Mouse (Mus musculus) kidney, embryonic 14.5 days (tissue): ENCODE results near the gene Slc9b2. TPM values are rescaled to one million over a fixed set of nuclear protein-coding genes. Genes with fewer than 3 reads are reported as not detected.

ENCODE experiments used
- ATAC-seq: fragments of 200-750 bp; cut with Nextera tagmentation; 2 replicates; pipeline ENCODE4 v1.8.0; 2017; ENCODE audit warnings: moderate number of reproducible peaks, mild to moderate bottlenecking, moderate TSS enrichment, moderate library complexity; ENCODE audit not compliant: low FRiP score, low TSS enrichment
- H3K27ac ChIP-seq: fragments of 300-500 bp; sonication (generic); 2 replicates; pipeline ENCODE4 v1.5.1; 2014; ENCODE audit warnings: low read depth, mild to moderate bottlenecking, low read length, moderate library complexity, mixed read lengths
- H3K27me3 ChIP-seq: fragments of 300-500 bp; sonication (generic); 2 replicates; pipeline ENCODE4 v1.6.1; 2014; ENCODE audit warnings: mild to moderate bottlenecking, low read length; ENCODE audit not compliant: control insufficient read depth, insufficient read depth
- H3K36me3 ChIP-seq: fragments of 300-500 bp; sonication (generic); 2 replicates; pipeline ENCODE4 v1.6.1; 2014; ENCODE audit warnings: low read length, mixed read lengths; ENCODE audit not compliant: control insufficient read depth, insufficient read depth
- H3K4me1 ChIP-seq: fragments of 300-500 bp; sonication (generic); 2 replicates; pipeline ENCODE4 v1.6.1; 2014; ENCODE audit warnings: low read length, mixed read lengths; ENCODE audit not compliant: control insufficient read depth, insufficient read depth
- H3K4me2 ChIP-seq: fragments of 300-500 bp; sonication (generic); replicated peaks from 2 replicates; pipeline ENCODE4 v1.6.1; 2014; ENCODE audit warnings: low read depth, mild to moderate bottlenecking, low read length
- H3K4me3 ChIP-seq: fragments of 300-500 bp; sonication (generic); 2 replicates; pipeline ENCODE4 v1.5.1; 2014; ENCODE audit warnings: mild to moderate bottlenecking, low read length
- H3K9ac ChIP-seq: fragments of 300-500 bp; sonication (generic); 2 replicates; pipeline ENCODE4 v1.6.1; 2014; ENCODE audit warnings: low read depth, mild to moderate bottlenecking, low read length, moderate library complexity
- H3K9me3 ChIP-seq: fragments of 300-500 bp; sonication (generic); 2 replicates; pipeline ENCODE4 v1.6.1; 2016; ENCODE audit warnings: low read length; ENCODE audit not compliant: control insufficient read depth
- WGBS: fragments of 180-500 bp; shearing (Covaris S2); extraction: QIAGEN DNeasy Blood & Tissue Kit; methylation state at CpG from one replicate; pipeline ENCODE4 v1.1.7; 2014; 5-methylcytosine and 5-hydroxymethylcytosine counted together
- polyA plus RNA-seq: library from polyadenylated mRNA; unstranded; fragments of >200 nt; fragmentation: Nextera tagmentation; extraction: Ambion mirVana; gene quantifications from 2 replicates; pipeline ENCODE4 v1.2.1, GENCODE M21; 2014

The Slc9b2 gene
- polyA plus RNA-seq, 1 experiment from 2014 or later = 4.9 TPM

DNA sequence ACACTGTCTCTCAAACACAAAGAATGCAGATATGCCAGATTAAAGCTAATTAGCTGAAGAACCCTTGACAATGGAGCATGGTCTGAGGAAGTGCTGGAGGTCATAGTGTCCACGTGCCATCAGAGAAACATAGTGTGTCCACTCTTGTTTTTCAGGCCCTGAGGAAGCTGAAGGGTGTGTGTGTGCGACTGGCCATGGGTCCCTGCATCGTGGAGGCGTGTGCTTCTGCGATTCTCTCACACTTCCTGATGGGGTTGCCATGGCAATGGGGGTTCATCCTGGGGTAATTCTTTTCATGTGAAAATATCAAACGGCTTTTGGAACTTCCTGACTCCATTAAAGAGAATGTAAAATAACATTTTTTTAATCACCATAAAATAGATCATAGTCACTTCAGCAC lies 16.9 kb downstream of the Slc9b2 start:
- Histone ChIP-seq H3K27ac (no peak overlapping the region), H3K4me1 (no peaks in the 10 kb centered on the region), H3K4me2 (no peak overlapping the region), H3K9ac (no peak overlapping the region), H3K27me3 (no peaks in the 10 kb centered on the region), H3K4me3 (no peak overlapping the region), H3K9me3 (no peaks in the 10 kb centered on the region), H3K36me3 (no peaks in the 10 kb centered on the region)
- 55% methylated on average over 6 of the region's 6 CpGs for WGBS
- ATAC-seq = no peak

DNA sequence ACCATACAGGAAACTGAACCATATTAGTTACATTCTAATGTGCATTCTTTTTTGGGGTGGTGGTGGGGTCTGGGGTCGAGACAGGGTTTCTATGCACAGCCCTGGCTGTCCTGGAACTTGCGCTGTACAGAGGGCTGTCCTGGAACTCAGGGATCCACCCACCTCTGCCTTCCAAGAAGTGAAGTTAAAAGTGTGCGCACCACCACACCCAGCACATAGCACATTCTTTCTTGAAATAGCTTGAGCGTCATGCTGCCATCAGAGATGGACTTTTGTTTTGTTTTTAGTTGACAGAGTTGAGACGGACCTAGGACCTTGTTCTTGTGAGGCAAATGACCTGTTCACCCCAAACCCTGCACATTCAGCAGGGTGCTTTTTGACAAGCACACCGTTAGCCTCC lies 19.7 kb downstream of the Slc9b2 start:
- Histone ChIP-seq H3K4me1 (no peaks in the 10 kb centered on the region), H3K9me3 (no peaks in the 10 kb centered on the region), H3K9ac (no peak overlapping the region), H3K36me3 (no peaks in the 10 kb centered on the region), H3K4me2 (no peak overlapping the region), H3K27me3 (no peaks in the 10 kb centered on the region), H3K27ac (no peak overlapping the region), H3K4me3 (no peak overlapping the region)
- ATAC-seq = no peak
- 73% methylated on average over 6 of the region's 6 CpGs for WGBS

DNA sequence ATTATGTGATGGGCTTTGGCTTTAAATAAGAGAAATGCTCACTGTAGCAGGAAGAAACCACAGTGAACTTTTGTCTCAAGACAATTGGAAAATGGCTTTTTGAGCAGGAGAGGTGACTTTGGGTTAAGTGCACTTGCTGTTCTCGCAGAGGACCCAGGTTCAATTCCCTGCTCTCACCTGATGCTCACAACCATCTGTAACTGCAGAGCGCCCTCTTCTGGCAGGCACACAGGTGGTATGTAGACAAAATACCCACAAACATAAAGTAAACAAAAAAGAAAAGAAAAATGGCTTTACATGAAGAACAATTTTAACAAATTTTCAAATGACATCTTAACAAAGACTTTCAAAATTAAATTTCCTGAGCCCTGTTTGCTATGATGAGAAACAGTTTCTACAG lies 20.1 kb downstream of the Slc9b2 start:
- WGBS = 56% methylated on average over 2 of the region's 2 CpGs
- H3K4me2 ChIP-seq = no peak overlapping the region

DNA sequence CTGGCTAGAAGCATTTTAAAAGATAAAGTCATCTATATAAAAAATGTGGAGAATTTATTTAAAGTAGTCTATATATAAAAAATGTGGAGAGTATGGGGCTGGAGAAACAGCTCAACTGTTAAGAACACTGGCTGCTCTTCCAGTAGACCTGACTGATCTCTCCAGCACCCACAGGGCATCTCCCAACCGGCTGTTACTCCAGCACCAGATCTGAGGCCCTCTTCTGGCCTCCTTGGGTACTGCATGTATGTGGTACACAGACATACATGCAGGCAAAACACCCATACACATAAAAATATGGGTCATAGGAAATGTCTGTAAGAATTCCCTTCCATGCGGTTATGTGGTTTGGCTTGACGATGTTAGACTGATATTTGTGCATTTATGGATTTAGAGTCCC lies 21.1 kb downstream of the Slc9b2 start:
- H3K27ac ChIP-seq = no peak overlapping the region
- H3K4me1 ChIP-seq = no peaks in the 10 kb centered on the region
- no peak overlapping the region for H3K4me3 ChIP-seq
- H3K4me2 ChIP-seq = no peak overlapping the region
- no peaks in the 10 kb centered on the region for H3K36me3 ChIP-seq
- no peaks in the 10 kb centered on the region for H3K9me3 ChIP-seq
- WGBS = 44% methylated on average over 3 of the region's 3 CpGs
- H3K27me3 ChIP-seq = no peaks in the 10 kb centered on the region
- H3K9ac ChIP-seq = no peak overlapping the region
- ATAC-seq = no peak

More for the DNA sequence above, 20.1 kb downstream of the Slc9b2 start:
- no peaks in the 10 kb centered on the region for H3K9me3 ChIP-seq
- no peak for ATAC-seq
- no peaks in the 10 kb centered on the region for H3K36me3 ChIP-seq
- no peaks in the 10 kb centered on the region for H3K27me3 ChIP-seq
- no peak overlapping the region for H3K4me3 ChIP-seq
- H3K9ac ChIP-seq = no peak overlapping the region
- no peaks in the 10 kb centered on the region for H3K4me1 ChIP-seq
- H3K27ac ChIP-seq = no peak overlapping the region

- Histone ChIP-seq H3K9me3 (no peaks in the 10 kb centered on the region), H3K4me3 (no peak overlapping the region), H3K4me1 (no peaks in the 10 kb centered on the region), H3K27ac (no peak overlapping the region), H3K9ac (no peak overlapping the region), H3K36me3 (no peaks in the 10 kb centered on the region), H3K27me3 (no peaks in the 10 kb centered on the region), H3K4me2 (no peak overlapping the region)
- ATAC-seq = no peak
Measured at GRCm38 (mm10) chr3:135332691-135333090, 25.2 kb downstream of the Slc9b2 start.

GRCm38 (mm10) chr3:135333763-135334162 lies 26.3 kb downstream of the Slc9b2 start:
- Histone ChIP-seq H3K27ac (no peak overlapping the region), H3K4me1 (no peaks in the 10 kb centered on the region), H3K36me3 (no peaks in the 10 kb centered on the region), H3K27me3 (no peaks in the 10 kb centered on the region), H3K9ac (no peak overlapping the region), H3K4me3 (no peak overlapping the region), H3K4me2 (no peak overlapping the region), H3K9me3 (no peaks in the 10 kb centered on the region)
- ATAC-seq = no peak
- 60% methylated on average over 4 of the region's 4 CpGs for WGBS

DNA sequence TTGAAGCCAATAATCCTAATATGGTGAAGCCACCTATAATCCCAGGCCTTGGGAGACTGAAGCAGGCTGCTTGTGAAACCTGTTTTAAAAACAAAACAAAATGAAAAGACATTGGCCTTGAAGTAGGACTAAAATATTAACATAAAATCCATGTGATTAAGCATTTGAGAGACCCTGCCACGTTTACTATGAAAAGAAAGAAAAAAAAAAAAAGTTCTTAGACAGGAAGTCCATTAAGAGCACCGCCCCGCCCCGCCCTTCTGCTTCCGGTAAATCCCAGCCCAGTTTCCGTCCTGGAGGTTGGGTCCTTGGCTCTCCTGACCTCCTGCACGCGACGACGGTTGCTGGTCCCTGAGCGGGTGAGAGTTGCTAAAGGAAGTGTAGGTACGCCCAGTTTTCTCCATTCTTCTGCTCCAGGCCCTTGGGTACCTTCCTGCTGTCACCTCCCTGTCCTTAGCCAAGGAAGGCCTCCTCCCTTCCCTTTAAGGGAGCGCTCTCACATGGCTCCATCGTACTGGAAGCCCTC lies 40.3 kb downstream of the Slc9b2 start, which contains the start of gene Slc9b1:
Gene Slc9b1 (plus strand): TSS at position 291 of the 526 bp plus-strand sequence.
- no peaks in the 10 kb centered on the region for H3K36me3 ChIP-seq
- H3K4me2 ChIP-seq = no peak within 1 kb of the TSS
- H3K4me3 ChIP-seq = no peak within 1 kb of the TSS
- H3K4me1 ChIP-seq = no peaks in the 10 kb centered on the region
- no peak within 1 kb of the TSS for H3K9ac ChIP-seq
- H3K27ac ChIP-seq = no peak within 1 kb of the TSS
- no peak for ATAC-seq
- no peaks in the 10 kb centered on the region for H3K9me3 ChIP-seq
- WGBS = 82% methylated on average over 14 of the region's 14 CpGs
- no peaks in the 10 kb centered on the region for H3K27me3 ChIP-seq

DNA sequence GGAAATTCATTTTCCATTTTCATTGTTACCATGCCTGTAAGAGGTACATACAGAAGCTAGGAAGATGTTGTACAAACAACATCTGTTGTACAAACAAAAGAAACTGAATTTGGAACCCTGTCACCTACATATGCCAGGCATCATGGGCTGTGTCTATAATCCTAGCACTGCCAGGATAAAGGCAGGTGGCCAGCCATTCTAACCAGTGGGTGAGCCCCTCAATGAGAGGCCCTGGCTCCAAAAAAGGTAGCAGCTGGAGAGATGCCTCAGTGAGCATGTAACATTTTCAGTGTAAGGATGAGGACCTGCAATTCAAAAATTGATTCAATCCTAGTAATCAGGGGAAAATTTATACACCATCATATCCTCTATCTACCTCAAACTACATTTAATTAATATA lies 41.5 kb downstream of the Slc9b2 start:
- Histone ChIP-seq H3K4me1 (no peaks in the 10 kb centered on the region), H3K27ac (no peak overlapping the region), H3K9me3 (no peaks in the 10 kb centered on the region), H3K36me3 (no peaks in the 10 kb centered on the region), H3K4me3 (no peak overlapping the region), H3K4me2 (no peak overlapping the region), H3K9ac (no peak overlapping the region), H3K27me3 (no peaks in the 10 kb centered on the region)
- ATAC-seq = no peak

GRCm38 (mm10) chr3:135351857-135352256 lies 44.4 kb downstream of the Slc9b2 start:
- 96% methylated on average over 3 of the region's 3 CpGs for WGBS
- Histone ChIP-seq H3K4me1 (no peaks in the 10 kb centered on the region), H3K4me2 (no peak overlapping the region), H3K27ac (no peak overlapping the region), H3K9me3 (no peaks in the 10 kb centered on the region), H3K36me3 (no peaks in the 10 kb centered on the region), H3K4me3 (no peak overlapping the region), H3K27me3 (no peaks in the 10 kb centered on the region), H3K9ac (no peak overlapping the region)
- no peak for ATAC-seq
